Mouse (Mus musculus) forebrain, embryonic 10.5 days (tissue): ENCODE results near the gene Fah. TPM values are rescaled to one million over a fixed set of nuclear protein-coding genes. Genes with fewer than 3 reads are reported as not detected.
A peak's percentile ranks its signal among the peaks of the same experiment; 100 is the strongest.

Experiments
- DNase-seq: peaks from one replicate; pipeline ENCODE4 v3.0.0-alpha.2; 2017; ENCODE audit warnings: low spot score; ENCODE audit errors: extremely low spot score
- H3K27ac ChIP-seq: fragments of 300-500 bp; sonication (generic); 2 replicates; pipeline ENCODE4 v1.5.1; 2016; ENCODE audit warnings: mild to moderate bottlenecking
- H3K27me3 ChIP-seq: fragments of 300-500 bp; sonication (generic); 2 replicates; pipeline ENCODE4 v1.6.1; 2016; ENCODE audit warnings: mild to moderate bottlenecking; ENCODE audit not compliant: poor library complexity, severe bottlenecking
- H3K36me3 ChIP-seq: fragments of 300-500 bp; sonication (generic); replicated peaks from 2 replicates; pipeline ENCODE4 v1.6.1; 2016; ENCODE audit warnings: mild to moderate bottlenecking, moderate library complexity
- H3K4me1 ChIP-seq: fragments of 300-500 bp; sonication (generic); 2 replicates; pipeline ENCODE4 v1.6.1; 2016
- H3K4me3 ChIP-seq: fragments of 300-500 bp; sonication (generic); 2 replicates; pipeline ENCODE4 v1.5.1; 2016; ENCODE audit warnings: mild to moderate bottlenecking, moderate library complexity
- H3K9me3 ChIP-seq: fragments of 300-500 bp; sonication (generic); 2 replicates; pipeline ENCODE4 v1.6.1; 2016; ENCODE audit warnings: mild to moderate bottlenecking, moderate library complexity
- WGBS: fragments of 180-500 bp; shearing (Covaris S2); methylation state at CpG from one replicate; pipeline ENCODE4 v1.1.7; 2016; 5-methylcytosine and 5-hydroxymethylcytosine counted together
- polyA plus RNA-seq: library from polyadenylated mRNA; unstranded; fragments of >200 nt; fragmentation: Nextera tagmentation; extraction: Ambion mirVana; gene quantifications from 2 replicates; pipeline ENCODE4 v1.2.1, GENCODE M21; 2016

Gene Fah
- 1.9 and 2.2 TPM in 2 replicates for polyA plus RNA-seq

- no peaks in the 10 kb centered on the region for H3K9me3 ChIP-seq
- H3K36me3 ChIP-seq = no peaks in the 10 kb centered on the region
- peak within 1 kb of the TSS; percentile 70 for H3K4me3 ChIP-seq
- DNase-seq = no peak
- H3K4me1 ChIP-seq = peaks cover 16% of the 10 kb centered on the region
- peak within 1 kb of the TSS; percentile 79 for H3K27ac ChIP-seq
- WGBS = 1% methylated on average over 10 of the region's 10 CpGs
- peaks cover 16% of the 10 kb centered on the region for H3K27me3 ChIP-seq
These were observed at the start of gene Fah for GRCm38 (mm10) chr7:84606293-84606749. Fah (minus strand) TSS chr7:84606722.

DNA sequence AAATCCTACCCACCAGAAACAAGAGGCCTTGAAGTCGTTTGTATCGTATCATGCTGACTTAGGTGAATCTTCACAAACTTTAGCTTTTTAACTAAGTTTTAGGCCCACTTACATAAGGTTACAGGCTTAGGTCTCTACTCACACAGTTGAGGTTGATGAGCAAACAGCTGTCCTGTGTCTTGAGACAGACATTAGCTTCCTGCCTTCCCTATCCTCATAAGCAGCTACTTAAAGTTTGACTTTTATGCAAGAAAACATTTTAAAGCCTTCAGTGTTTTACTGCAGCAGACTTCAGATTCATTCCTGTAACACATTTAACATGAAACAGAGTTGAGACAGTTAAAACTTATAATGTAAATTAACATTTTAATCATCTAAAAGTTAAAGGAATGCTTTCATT, 46.2 kb upstream of the Fah start:
- WGBS = 88% methylated on average over 2 of the region's 2 CpGs
- DNase-seq = no peak
- Histone ChIP-seq H3K9me3 (no peaks in the 10 kb centered on the region), H3K27me3 (no peaks in the 10 kb centered on the region), H3K27ac (no peak overlapping the region), H3K4me3 (no peak overlapping the region), H3K4me1 (no peaks in the 10 kb centered on the region), H3K36me3 (peaks cover 2% of the 10 kb centered on the region)

- H3K27ac ChIP-seq = no peak overlapping the region
- no peak overlapping the region for H3K4me3 ChIP-seq
- no peaks in the 10 kb centered on the region for H3K9me3 ChIP-seq
- DNase-seq = no peak
- 75% methylated on average over 2 of the region's 2 CpGs for WGBS
- peaks cover 3% of the 10 kb centered on the region; the same call in 1 of the 2 replicates for H3K4me1 ChIP-seq
- no peaks in the 10 kb centered on the region for H3K27me3 ChIP-seq
- H3K36me3 ChIP-seq = peaks cover 5% of the 10 kb centered on the region
These were observed 45.4 kb upstream of the Fah start for GRCm38 (mm10) chr7:84651987-84652321.

GRCm38 (mm10) chr7:84651303-84651986, 44.9 kb upstream of the Fah start:
- peaks cover 4% of the 10 kb centered on the region; the same call in 1 of the 2 replicates for H3K4me1 ChIP-seq
- no peak overlapping the region for H3K27ac ChIP-seq
- H3K27me3 ChIP-seq = no peaks in the 10 kb centered on the region
- peaks cover 5% of the 10 kb centered on the region for H3K36me3 ChIP-seq
- no peaks in the 10 kb centered on the region for H3K9me3 ChIP-seq
- 96% methylated on average over 4 of the region's 4 CpGs for WGBS
- no peak for DNase-seq
- no peak overlapping the region for H3K4me3 ChIP-seq

DNA sequence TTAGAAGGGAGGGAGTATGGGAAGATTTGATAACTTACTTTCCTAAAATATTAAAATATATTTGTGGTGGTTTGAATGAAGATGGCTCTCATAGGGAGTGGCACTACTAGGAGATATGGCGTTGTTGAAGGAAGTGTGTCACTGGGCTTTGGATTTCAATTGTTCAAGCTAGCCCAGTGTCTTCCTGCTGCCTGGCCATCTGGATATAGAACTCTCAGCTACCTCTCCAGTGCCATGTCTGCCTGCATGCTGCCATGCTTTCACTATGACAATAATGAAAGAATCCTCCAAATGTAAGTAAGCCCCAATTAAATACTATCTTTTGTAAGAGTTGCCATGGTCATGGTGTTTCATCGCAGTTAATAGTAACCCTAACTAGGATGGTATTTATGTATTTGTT, 42.5 kb upstream of the Fah start:
- Histone ChIP-seq H3K36me3 (peaks cover 5% of the 10 kb centered on the region), H3K27ac (no peak overlapping the region), H3K4me1 (peaks cover 4% of the 10 kb centered on the region; the same call in 1 of the 2 replicates), H3K9me3 (no peaks in the 10 kb centered on the region), H3K27me3 (no peaks in the 10 kb centered on the region), H3K4me3 (no peak overlapping the region)
- WGBS = 93% methylated on average over 2 of the region's 2 CpGs
- DNase-seq = no peak

DNA sequence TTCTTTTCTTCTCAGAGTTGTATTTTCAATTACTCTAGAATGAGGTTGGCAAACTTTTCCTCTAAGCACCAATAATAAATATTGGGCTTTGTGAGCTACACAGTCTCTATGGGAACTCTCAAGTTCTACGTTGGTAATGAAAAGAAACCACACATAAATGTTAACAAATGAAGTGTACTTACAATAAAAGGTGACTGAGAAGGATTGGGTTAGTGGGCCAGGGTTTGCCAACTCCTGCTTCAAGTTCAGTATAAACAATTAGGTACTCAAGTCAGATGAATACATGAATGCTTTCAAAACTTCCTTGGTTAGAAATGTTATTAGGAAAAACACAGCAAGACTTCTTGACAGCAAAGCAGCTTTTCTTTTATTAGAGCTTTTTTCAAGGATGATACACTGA, 39.7 kb upstream of the Fah start:
- Histone ChIP-seq H3K4me3 (no peak overlapping the region), H3K4me1 (peaks cover 4% of the 10 kb centered on the region; the same call in 1 of the 2 replicates), H3K27me3 (no peaks in the 10 kb centered on the region), H3K9me3 (no peaks in the 10 kb centered on the region), H3K27ac (no peak overlapping the region), H3K36me3 (peaks cover 5% of the 10 kb centered on the region)
- DNase-seq = no peak
- WGBS = 92% methylated on average over 1 of the region's 1 CpGs

GRCm38 (mm10) chr7:84643270-84643998, 36.9 kb upstream of the Fah start:
- H3K27ac ChIP-seq = no peak overlapping the region

GRCm38 (mm10) chr7:84642159-84642928, 35.8 kb upstream of the Fah start:
- Histone ChIP-seq H3K4me3 (no peak overlapping the region), H3K9me3 (no peaks in the 10 kb centered on the region), H3K4me1 (peaks cover 10% of the 10 kb centered on the region; the same call in 1 of the 2 replicates), H3K27me3 (no peaks in the 10 kb centered on the region), H3K36me3 (no peaks in the 10 kb centered on the region), H3K27ac (no peak overlapping the region)
- WGBS = 87% methylated on average over 6 of the region's 6 CpGs
- DNase-seq = no peak

More at GRCm38 (mm10) chr7:84643270-84643998, 36.9 kb upstream of the Fah start:
- 91% methylated on average over 6 of the region's 6 CpGs for WGBS
- peaks cover 4% of the 10 kb centered on the region; the same call in 1 of the 2 replicates for H3K4me1 ChIP-seq
- H3K27me3 ChIP-seq = no peaks in the 10 kb centered on the region
- DNase-seq = no peak
- peaks cover 5% of the 10 kb centered on the region; the same call in 1 of the 2 replicates for H3K36me3 ChIP-seq
- no peaks in the 10 kb centered on the region for H3K9me3 ChIP-seq
- H3K4me3 ChIP-seq = no peak overlapping the region

DNA sequence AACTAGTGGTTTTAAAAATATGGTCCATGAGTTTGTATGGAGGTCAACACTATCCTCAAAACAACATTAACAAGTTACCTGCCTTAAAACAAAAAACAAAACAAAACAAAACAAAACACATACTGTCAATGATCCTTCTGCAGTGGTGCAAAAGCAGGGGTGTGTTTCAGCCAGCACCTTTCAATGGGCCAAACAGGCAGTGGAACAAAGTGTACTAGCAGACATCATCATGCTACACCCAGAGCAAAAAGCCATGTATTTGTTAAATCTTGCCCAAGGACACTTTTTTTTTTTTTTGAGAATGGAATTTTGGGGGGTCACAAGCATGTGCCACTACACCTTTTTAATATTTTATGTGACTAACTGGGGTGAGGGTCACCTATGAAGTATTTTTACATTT, 30.4 kb upstream of the Fah start:
- Histone ChIP-seq H3K4me3 (no peak overlapping the region), H3K9me3 (no peaks in the 10 kb centered on the region), H3K36me3 (peaks cover 18% of the 10 kb centered on the region), H3K27ac (no peak overlapping the region), H3K27me3 (no peaks in the 10 kb centered on the region), H3K4me1 (peaks cover 9% of the 10 kb centered on the region; the same call in 1 of the 2 replicates)
- no peak for DNase-seq

GRCm38 (mm10) chr7:84631878-84632277, 25.4 kb upstream of the Fah start:
- Histone ChIP-seq H3K27ac (no peak overlapping the region), H3K9me3 (no peaks in the 10 kb centered on the region), H3K36me3 (peaks cover 51% of the 10 kb centered on the region), H3K4me1 (0 out of 2 replicates have a peak, but pooled peaks cover 3% of the 10 kb centered on the region), H3K27me3 (no peaks in the 10 kb centered on the region), H3K4me3 (no peak overlapping the region)
- DNase-seq = no peak
- 87% methylated on average over 3 of the region's 3 CpGs for WGBS

- Histone ChIP-seq H3K9me3 (peaks cover 5% of the 10 kb centered on the region; the same call in 1 of the 2 replicates), H3K4me3 (no peak overlapping the region), H3K27ac (no peak overlapping the region), H3K4me1 (no peaks in the 10 kb centered on the region), H3K36me3 (peaks cover 52% of the 10 kb centered on the region), H3K27me3 (no peaks in the 10 kb centered on the region)
- no peak for DNase-seq
- WGBS = 96% methylated on average over 4 of the region's 4 CpGs
These were observed 17.2 kb upstream of the Fah start for GRCm38 (mm10) chr7:84623718-84624117.

DNA sequence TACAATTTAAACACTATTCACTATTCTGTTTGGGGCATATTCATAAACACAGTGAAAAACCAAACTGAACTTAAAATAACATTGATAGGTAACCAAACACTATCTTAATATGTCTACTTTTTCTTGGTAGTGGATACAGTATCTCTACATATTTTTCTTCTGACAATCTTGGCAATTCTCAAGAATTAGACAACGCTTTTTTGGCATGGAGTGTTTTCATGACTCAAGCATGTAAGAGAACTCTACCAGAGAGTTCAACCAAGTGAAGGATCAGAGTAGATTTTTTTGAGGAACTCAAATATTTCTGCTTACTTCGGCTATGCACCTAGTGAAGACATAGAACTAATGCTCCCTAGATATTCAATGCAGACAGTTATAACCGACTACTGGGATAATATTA, 14.4 kb upstream of the Fah start:
- H3K9me3 ChIP-seq = peaks cover 5% of the 10 kb centered on the region; the same call in 1 of the 2 replicates
- no peaks in the 10 kb centered on the region for H3K4me1 ChIP-seq
- H3K27ac ChIP-seq = no peak overlapping the region
- peaks cover 66% of the 10 kb centered on the region for H3K36me3 ChIP-seq
- WGBS = 93% methylated on average over 3 of the region's 3 CpGs
- no peaks in the 10 kb centered on the region for H3K27me3 ChIP-seq
- H3K4me3 ChIP-seq = no peak overlapping the region
- no peak for DNase-seq
